Mouse (Mus musculus): ENCODE measurements around the gene Lamb1.

GRCm38 (mm10) chr12:31283131-31283530 is 18.1 kb downstream of the Lamb1 start:
- no peak for TF ChIP-seq CTCF (IDR thresholded peaks at IDR 0.05; ENCODE audit: low read depth, low read length)
- TF ChIP-seq TAL1 (conservative IDR thresholded peaks at IDR 0.05; ENCODE audit: low read depth, low read length): no peak
- TF ChIP-seq GATA1 (IDR thresholded peaks at IDR 0.05; ENCODE audit: borderline replicate concordance, low read length): no peak
- TF ChIP-seq POLR2AphosphoS5 (IDR thresholded peaks at IDR 0.05; ENCODE audit: insufficient replicate concordance, low read depth, low read length): no peak
